Mouse (Mus musculus) kidney, embryonic 15.5 days (tissue): ENCODE measurements around the gene Musk. TPM values are rescaled to one million over a fixed set of nuclear protein-coding genes. Genes with fewer than 3 reads are reported as not detected.
A peak's percentile ranks its signal among the peaks of the same experiment; 100 is the strongest.
"Not testable (repeated sequence)": the region's sequence is repeated elsewhere in the genome, so short reads cannot be mapped to it uniquely, and the experiment has no call there.

Experiments used
- ATAC-seq: fragments of 200-750 bp; cut with Nextera tagmentation; replicated peaks from 2 replicates; pipeline ENCODE4 v1.8.0; 2017; ENCODE audit warnings: moderate TSS enrichment; ENCODE audit not compliant: low FRiP score
- H3K27ac ChIP-seq: fragments of 300-500 bp; sonication (generic); 2 replicates; pipeline ENCODE4 v1.5.1; 2015; ENCODE audit warnings: mild to moderate bottlenecking, inconsistent platforms
- H3K27me3 ChIP-seq: fragments of 300-500 bp; sonication (generic); 2 replicates; pipeline ENCODE4 v1.6.1; 2015; ENCODE audit warnings: inconsistent platforms
- H3K36me3 ChIP-seq: fragments of 300-500 bp; sonication (generic); 2 replicates; pipeline ENCODE4 v1.6.1; 2015; ENCODE audit warnings: inconsistent platforms
- H3K4me1 ChIP-seq: fragments of 300-500 bp; sonication (generic); 2 replicates; pipeline ENCODE4 v1.6.1; 2015; ENCODE audit warnings: inconsistent platforms
- H3K4me2 ChIP-seq: fragments of 300-500 bp; sonication (generic); 2 replicates; pipeline ENCODE4 v1.6.1; 2015; ENCODE audit warnings: moderate library complexity, mild to moderate bottlenecking, inconsistent platforms
- H3K4me3 ChIP-seq: fragments of 300-500 bp; sonication (generic); replicated peaks from 2 replicates; pipeline ENCODE4 v1.5.1; 2015; ENCODE audit warnings: mild to moderate bottlenecking, inconsistent platforms
- H3K9ac ChIP-seq: fragments of 300-500 bp; sonication (generic); 2 replicates; pipeline ENCODE4 v1.6.1; 2015; ENCODE audit warnings: mild to moderate bottlenecking, inconsistent platforms
- H3K9me3 ChIP-seq: fragments of 300-500 bp; sonication (generic); replicated peaks from 2 replicates; pipeline ENCODE4 v1.6.1; 2016; ENCODE audit warnings: inconsistent platforms
- WGBS: fragments of 180-500 bp; shearing (Covaris S2); methylation state at CpG from one replicate; pipeline ENCODE4 v1.1.7; 2015; ENCODE audit warnings: mixed read lengths; 5-methylcytosine and 5-hydroxymethylcytosine counted together
- polyA plus RNA-seq: library from polyadenylated mRNA; unstranded; fragments of >200 nt; fragmentation: Nextera tagmentation; extraction: Ambion mirVana; gene quantifications from 2 replicates; pipeline ENCODE4 v1.2.1, GENCODE M21; 2015

Gene Musk
- 0.40 and 0.45 TPM in 2 replicates for polyA plus RNA-seq

DNA sequence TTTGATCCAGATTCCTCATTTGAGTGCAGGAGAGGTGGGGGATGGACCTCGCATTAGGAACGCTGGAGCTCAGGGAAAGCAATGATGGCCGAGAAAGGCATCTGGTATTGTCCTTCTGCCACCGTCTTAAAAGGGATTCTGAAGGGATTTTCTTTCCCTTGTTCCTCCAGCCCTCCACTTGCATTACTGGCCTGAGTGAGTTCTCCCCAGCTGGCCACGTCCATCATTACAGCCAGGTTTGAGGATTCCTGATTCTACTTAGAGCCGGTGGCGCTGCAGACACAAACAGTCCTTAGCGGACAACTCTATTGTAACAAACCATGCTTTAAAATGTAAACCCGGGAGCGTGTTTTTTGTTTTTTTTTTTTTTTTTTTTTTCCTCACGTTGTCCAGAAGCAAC lies at the start of gene Musk:
Musk (plus strand) TSS at position 274 of the 400 bp plus-strand sequence.
- ATAC-seq, result no peak
- H3K9ac ChIP-seq, result no peak within 1 kb of the TSS
- no peak within 1 kb of the TSS for H3K4me3 ChIP-seq
- H3K27ac ChIP-seq, result no peak within 1 kb of the TSS
- H3K4me1 ChIP-seq, result peaks cover 4% of the 10 kb centered on the region; the same call in 1 of the 2 replicates
- H3K4me2 ChIP-seq, result no peak within 1 kb of the TSS
- no peaks in the 10 kb centered on the region for H3K27me3 ChIP-seq
- 87% methylated on average over 11 of the region's 11 CpGs for WGBS
- H3K36me3 ChIP-seq, result no peaks in the 10 kb centered on the region
- H3K9me3 ChIP-seq, result no peaks in the 10 kb centered on the region

DNA sequence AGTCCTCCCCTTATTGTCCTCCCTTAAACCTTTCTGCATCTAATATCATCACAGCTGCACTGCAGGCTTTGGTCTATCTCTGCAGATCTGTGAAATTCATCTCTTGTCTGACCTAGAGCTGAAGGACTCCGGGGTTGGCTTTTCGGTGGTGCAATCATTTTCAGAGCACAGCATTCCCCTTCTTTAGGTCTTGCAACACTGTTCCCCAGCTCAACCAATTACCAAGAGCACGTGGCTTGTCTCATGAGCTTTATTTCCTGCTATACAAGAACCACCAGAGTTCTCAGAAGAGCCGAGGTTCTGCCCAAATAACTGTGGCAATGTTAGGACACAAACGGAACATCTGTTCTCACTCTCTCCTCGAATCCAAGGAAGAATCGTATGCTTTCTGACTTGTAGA lies 45.3 kb upstream of the Musk start:
- Histone ChIP-seq H3K9me3 (no peaks in the 10 kb centered on the region), H3K4me1 (peaks cover 3% of the 10 kb centered on the region; the same call in 1 of the 2 replicates), H3K27me3 (no peaks in the 10 kb centered on the region), H3K9ac (no peak overlapping the region), H3K4me3 (no peak overlapping the region), H3K4me2 (no peak overlapping the region), H3K36me3 (no peaks in the 10 kb centered on the region), H3K27ac (no peak overlapping the region)
- ATAC-seq, result no peak
- WGBS, result 79% methylated on average over 7 of the region's 7 CpGs

DNA sequence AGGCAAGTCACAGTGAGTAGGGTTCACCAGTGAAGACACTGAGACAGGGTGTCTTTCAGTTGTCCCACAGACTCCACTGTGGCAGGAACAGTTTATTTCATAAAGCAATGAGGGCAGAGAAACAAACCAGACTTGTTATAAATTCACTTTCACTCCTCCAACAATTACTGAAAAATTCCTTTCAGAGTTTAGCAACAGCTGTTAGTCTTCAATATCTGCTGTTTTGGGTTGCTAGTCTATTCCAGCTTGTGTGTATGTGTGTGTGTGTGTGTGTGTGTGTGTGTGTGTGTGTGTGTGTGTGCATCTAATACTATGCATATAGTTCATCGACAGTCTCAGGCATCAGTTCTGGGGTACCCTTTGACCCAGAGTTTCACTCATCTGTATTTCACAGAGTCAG lies 40.2 kb upstream of the Musk start:
- H3K27me3 ChIP-seq, result no peaks in the 10 kb centered on the region
- H3K9me3 ChIP-seq, result no peaks in the 10 kb centered on the region
- H3K4me3 ChIP-seq, result no peak overlapping the region
- H3K4me1 ChIP-seq, result no peaks in the 10 kb centered on the region
- H3K9ac ChIP-seq, result no peak overlapping the region
- no peak for ATAC-seq
- no peaks in the 10 kb centered on the region for H3K36me3 ChIP-seq
- no peak overlapping the region for H3K4me2 ChIP-seq
- H3K27ac ChIP-seq, result peak overlapping the region; percentile 58
- 88% methylated on average over 1 of the region's 1 CpGs for WGBS

- H3K27ac ChIP-seq, result no peak overlapping the region
- WGBS, result 91% methylated on average over 3 of the region's 3 CpGs
- no peak overlapping the region for H3K4me2 ChIP-seq
- H3K4me3 ChIP-seq, result no peak overlapping the region
- H3K4me1 ChIP-seq, result no peaks in the 10 kb centered on the region
- no peaks in the 10 kb centered on the region for H3K9me3 ChIP-seq
- no peak for ATAC-seq
- H3K27me3 ChIP-seq, result no peaks in the 10 kb centered on the region
- no peaks in the 10 kb centered on the region for H3K36me3 ChIP-seq
- H3K9ac ChIP-seq, result no peak overlapping the region
Observed at GRCm38 (mm10) chr4:58252381-58252780, 33.4 kb upstream of the Musk start.

- 40% methylated on average over 5 of the region's 5 CpGs for WGBS
- no peaks in the 10 kb centered on the region for H3K9me3 ChIP-seq
- no peaks in the 10 kb centered on the region for H3K4me1 ChIP-seq
- no peaks in the 10 kb centered on the region for H3K27me3 ChIP-seq
- ATAC-seq, result no peak
- no peak overlapping the region for H3K27ac ChIP-seq
- no peak overlapping the region for H3K4me3 ChIP-seq
- no peak overlapping the region for H3K9ac ChIP-seq
- H3K36me3 ChIP-seq, result no peaks in the 10 kb centered on the region
- H3K4me2 ChIP-seq, result no peak overlapping the region
Observed at GRCm38 (mm10) chr4:58253410-58253809, 32.4 kb upstream of the Musk start.

GRCm38 (mm10) chr4:58260767-58261166 lies 25.0 kb upstream of the Musk start:
- not testable (repeated sequence) for H3K9ac ChIP-seq, H3K27ac ChIP-seq, H3K36me3 ChIP-seq, H3K4me1 ChIP-seq, H3K4me2 ChIP-seq, H3K9me3 ChIP-seq, H3K4me3 ChIP-seq, H3K27me3 ChIP-seq, ATAC-seq
- WGBS, result 96% methylated on average over 21 of the region's 21 CpGs

DNA sequence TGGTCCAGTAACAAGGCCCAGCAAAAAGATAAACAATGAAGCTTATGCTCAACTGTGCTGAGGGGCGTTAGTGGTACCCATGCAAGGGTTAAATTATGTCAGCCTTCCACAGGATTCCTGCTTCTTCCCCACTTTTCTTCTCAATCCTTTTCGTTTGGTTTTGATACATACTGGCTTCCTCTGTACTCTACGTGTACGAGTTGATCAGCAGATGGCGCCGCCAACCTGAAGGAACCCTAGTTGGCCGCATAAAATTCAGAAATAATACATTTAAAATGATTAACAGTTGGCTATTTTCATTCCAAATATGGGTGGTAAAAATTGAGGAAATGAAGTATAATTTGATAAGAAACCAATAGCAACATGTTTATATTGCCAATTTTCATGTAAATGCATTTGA lies 19.5 kb upstream of the Musk start:
- no peak overlapping the region for H3K4me3 ChIP-seq
- ATAC-seq, result no peak
- H3K27ac ChIP-seq, result no peak overlapping the region
- H3K9me3 ChIP-seq, result no peaks in the 10 kb centered on the region
- 51% methylated on average over 7 of the region's 7 CpGs for WGBS
- H3K4me1 ChIP-seq, result no peaks in the 10 kb centered on the region
- no peak overlapping the region for H3K9ac ChIP-seq
- H3K4me2 ChIP-seq, result no peak overlapping the region
- no peaks in the 10 kb centered on the region for H3K36me3 ChIP-seq
- no peaks in the 10 kb centered on the region for H3K27me3 ChIP-seq

DNA sequence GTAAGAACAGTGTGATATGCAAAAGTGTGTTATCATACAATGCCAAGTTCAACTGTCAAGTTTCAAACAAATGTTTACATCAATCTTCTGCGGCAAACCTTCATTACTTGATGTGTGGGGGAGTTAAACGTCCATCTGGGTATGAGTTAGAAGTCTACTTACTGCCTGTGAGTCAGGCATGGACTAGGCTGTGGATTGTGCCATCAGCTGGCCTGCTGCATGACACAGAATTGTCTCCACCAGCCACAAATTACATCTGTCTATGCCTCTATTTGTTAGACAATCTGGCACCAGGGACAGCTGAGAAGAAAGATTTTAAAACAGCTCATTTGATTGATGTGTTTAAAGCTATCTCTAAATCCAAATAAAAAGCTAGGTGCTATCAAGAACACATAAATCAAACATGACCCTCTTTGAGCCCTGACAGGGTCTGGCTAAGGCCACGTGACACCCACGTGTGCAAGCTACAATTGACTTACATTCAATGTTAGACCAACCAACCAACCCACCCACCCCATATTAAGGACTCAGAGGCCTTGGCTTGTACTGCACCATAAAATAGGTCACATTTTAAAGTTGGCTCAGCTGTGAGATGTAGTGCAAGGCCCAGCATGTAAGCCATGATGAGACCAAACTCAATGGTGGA lies 16.7 kb upstream of the Musk start:
- no peaks in the 10 kb centered on the region for H3K36me3 ChIP-seq
- H3K27me3 ChIP-seq, result no peaks in the 10 kb centered on the region
- no peak overlapping the region for H3K4me3 ChIP-seq
- no peak for ATAC-seq
- H3K9me3 ChIP-seq, result no peaks in the 10 kb centered on the region
- WGBS, result 49% methylated on average over 4 of the region's 4 CpGs
- no peak overlapping the region for H3K4me2 ChIP-seq
- H3K4me1 ChIP-seq, result no peaks in the 10 kb centered on the region
- H3K27ac ChIP-seq, result no peak overlapping the region
- H3K9ac ChIP-seq, result no peak overlapping the region

- Histone ChIP-seq H3K9me3 (no peaks in the 10 kb centered on the region), H3K27ac (no peak overlapping the region), H3K4me3 (no peak overlapping the region), H3K9ac (no peak overlapping the region), H3K4me2 (no peak overlapping the region), H3K36me3 (no peaks in the 10 kb centered on the region), H3K27me3 (no peaks in the 10 kb centered on the region), H3K4me1 (no peaks in the 10 kb centered on the region)
- ATAC-seq, result no peak
- WGBS, result 93% methylated on average over 2 of the region's 2 CpGs
Observed at GRCm38 (mm10) chr4:58269961-58270360, 15.8 kb upstream of the Musk start.

DNA sequence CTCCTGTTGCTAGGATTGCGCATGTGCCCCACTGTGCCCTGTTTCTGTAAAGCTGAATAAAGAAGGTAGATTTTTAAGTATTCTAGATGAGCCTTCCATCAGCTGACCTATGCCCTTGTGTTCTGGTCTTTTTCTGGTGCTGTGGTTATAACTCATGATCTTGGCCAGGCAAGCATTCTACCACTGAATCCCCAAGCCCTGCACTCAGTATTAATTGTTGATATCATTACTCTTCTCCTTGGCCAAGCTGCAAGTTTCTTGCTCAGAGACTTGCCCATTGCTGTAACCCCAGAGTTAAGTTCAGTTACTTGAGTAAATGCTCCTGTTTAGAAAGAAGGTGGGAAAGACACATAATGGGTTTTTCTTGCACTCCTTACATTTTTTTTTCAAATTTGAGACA lies 14.8 kb upstream of the Musk start:
- Histone ChIP-seq H3K36me3 (no peaks in the 10 kb centered on the region), H3K4me2 (no peak overlapping the region), H3K27me3 (no peaks in the 10 kb centered on the region), H3K4me3 (no peak overlapping the region), H3K9ac (no peak overlapping the region), H3K27ac (no peak overlapping the region), H3K9me3 (no peaks in the 10 kb centered on the region), H3K4me1 (no peaks in the 10 kb centered on the region)
- WGBS, result 90% methylated on average over 1 of the region's 1 CpGs
- no peak for ATAC-seq

- ATAC-seq, result peak; percentile 36; the same call in 1 of the 2 replicates
- H3K36me3 ChIP-seq, result no peaks in the 10 kb centered on the region
- WGBS, result 46% methylated on average over 10 of the region's 10 CpGs
- no peak overlapping the region for H3K4me2 ChIP-seq
- no peaks in the 10 kb centered on the region for H3K4me1 ChIP-seq
- H3K27ac ChIP-seq, result no peak overlapping the region
- H3K4me3 ChIP-seq, result no peak overlapping the region
- no peak overlapping the region for H3K9ac ChIP-seq
- H3K27me3 ChIP-seq, result no peaks in the 10 kb centered on the region
- H3K9me3 ChIP-seq, result no peaks in the 10 kb centered on the region
Observed at GRCm38 (mm10) chr4:58271504-58272162, 14.1 kb upstream of the Musk start.

DNA sequence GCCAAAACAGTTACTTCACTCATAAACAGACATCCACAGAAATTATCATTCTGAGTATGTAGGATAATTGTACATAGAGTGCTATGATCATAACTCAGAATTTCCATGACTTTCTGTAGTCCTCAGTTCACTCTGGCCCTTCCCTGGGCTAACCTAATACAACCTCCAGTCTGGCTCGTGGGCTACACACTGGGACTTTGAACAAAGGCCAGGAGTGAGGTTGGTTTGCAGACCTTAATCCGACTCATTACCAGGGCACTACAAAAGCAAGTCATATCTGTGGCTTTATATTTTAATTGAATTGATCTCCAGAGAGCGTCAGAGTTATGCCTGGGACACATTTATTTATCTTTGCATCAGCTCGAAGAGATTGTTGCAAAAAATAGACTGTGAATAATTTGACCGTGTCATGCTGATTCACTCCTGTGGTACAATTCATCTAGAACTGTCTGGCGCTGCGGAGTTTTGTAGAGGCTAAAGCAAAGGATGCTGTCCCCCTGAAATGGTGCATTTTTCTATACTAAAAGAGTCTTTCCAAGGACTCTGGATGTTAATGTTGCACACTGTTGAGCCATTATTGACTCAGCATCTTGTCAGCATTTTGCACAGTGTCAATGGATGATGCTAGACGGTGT lies 10.4 kb upstream of the Musk start:
- H3K9ac ChIP-seq, result no peak overlapping the region
- no peaks in the 10 kb centered on the region for H3K36me3 ChIP-seq
- no peak for ATAC-seq
- no peaks in the 10 kb centered on the region for H3K27me3 ChIP-seq
- no peaks in the 10 kb centered on the region for H3K4me1 ChIP-seq
- WGBS, result 67% methylated on average over 8 of the region's 8 CpGs
- H3K9me3 ChIP-seq, result no peaks in the 10 kb centered on the region
- H3K27ac ChIP-seq, result no peak overlapping the region
- no peak overlapping the region for H3K4me3 ChIP-seq
- H3K4me2 ChIP-seq, result no peak overlapping the region
